ENCODE assay signal across 16 mouse cellular contexts in the genomic region with DNA sequence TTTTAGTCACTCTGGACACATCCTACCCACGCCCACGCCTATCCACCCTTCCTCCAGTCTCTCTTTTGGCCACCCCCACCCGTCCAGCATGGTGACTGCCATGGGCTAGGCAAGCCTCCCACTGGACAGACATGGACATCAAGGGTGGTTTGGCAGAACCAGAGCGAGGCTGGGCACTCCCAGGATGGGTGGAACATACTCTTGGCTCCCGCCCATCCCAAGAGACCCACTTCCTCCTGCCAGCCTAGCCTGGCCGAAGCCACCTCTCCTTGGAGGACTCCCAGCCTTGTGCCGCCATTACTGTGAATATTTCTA. TPM values are rescaled to one million over a fixed set of nuclear protein-coding genes. Genes with fewer than 3 reads are reported as not detected.
DNase-seq lines count a peak whose midpoint lies in the region; ATAC-seq and TF ChIP-seq lines count a peak whose summit lies in the region.
"Had no signal": no experiment of that assay in that cellular context is flagged by ENCODE, and none has a peak within 500 bp of the region (broad histone marks: within the 10 kb centered on the region; RNA-seq: fewer than 3 reads in every experiment).

No protein-coding gene starts in this region.

- H3K27ac ChIP-seq in heart, adult 2 months = peak overlapping the region; percentile 85
- no peak overlapping the region for H3K27ac ChIP-seq in embryonic facial prominence, embryonic 10.5 days (replicated peaks)
- H3K27ac ChIP-seq: hindbrain, embryonic 10.5 days; liver, embryonic 15.5 days had no signal

- H3K36me3 ChIP-seq in heart, adult 2 months (ENCODE audit: control insufficient read depth, insufficient read depth, low read length) = peaks cover 10% of the 10 kb centered on the region
- H3K36me3 ChIP-seq in embryonic facial prominence, embryonic 10.5 days (replicated peaks) = peaks cover 1% of the 10 kb centered on the region
- H3K36me3 ChIP-seq: hindbrain, embryonic 10.5 days; liver, embryonic 15.5 days had no signal

- intact Hi-C loops in heart, adult 2 months (cut with DNase I) = loop anchor here (2.0 kb wide), 1 partner anchor 59 kb away; no protein-coding TSS in a partner anchor

- no peak overlapping the region for H3K4me3 ChIP-seq in heart, adult 2 months
- H3K4me3 ChIP-seq in embryonic facial prominence, embryonic 10.5 days = no peak overlapping the region
- H3K4me3 ChIP-seq: liver, embryonic 15.5 days had no signal

- no peak for TF ChIP-seq POLR2A in heart, adult 2 months (IDR thresholded peaks at IDR 0.05; ENCODE audit: insufficient read depth, low read depth, low read length)

- H3K27me3 ChIP-seq in heart, adult 2 months (ENCODE audit: control insufficient read depth, insufficient read depth, low read length) = 0 out of 2 replicates have a peak, but pooled peaks cover 2% of the 10 kb centered on the region
- H3K27me3 ChIP-seq in embryonic facial prominence, embryonic 10.5 days (replicated peaks; ENCODE audit: low read depth, poor library complexity, severe bottlenecking) = peaks cover 94% of the 10 kb centered on the region

- H3K4me1 ChIP-seq in heart, adult 2 months (ENCODE audit: control insufficient read depth, insufficient read depth, low read length) = peaks cover 9% of the 10 kb centered on the region
- peaks cover 59% of the 10 kb centered on the region for H3K4me1 ChIP-seq in embryonic facial prominence, embryonic 10.5 days

- no peak for ATAC-seq in erythroblast, adult 5-6 weeks (replicated peaks; ENCODE audit: low FRiP score, poor library complexity, severe bottlenecking)
- ATAC-seq: midbrain, embryonic 16.5 days had no signal

- TF ChIP-seq EP300 in heart, adult 2 months (IDR thresholded peaks at IDR 0.05; ENCODE audit: insufficient read depth, low read depth, low read length) = 0 out of 2 replicates have a peak, but pooled peaks have one; percentile 25

- H3K9ac ChIP-seq in heart, adult 2 months (ENCODE audit: low read depth, low read length) = no peak overlapping the region; the same call in 1 of the 2 replicates
- H3K9ac ChIP-seq: liver, embryonic 15.5 days had no signal

- H3K9me3 ChIP-seq in embryonic facial prominence, embryonic 10.5 days = no peaks in the 10 kb centered on the region
- H3K9me3 ChIP-seq: hindbrain, embryonic 10.5 days; liver, embryonic 15.5 days had no signal

- TF ChIP-seq CTCF in heart, adult 2 months (IDR thresholded peaks at IDR 0.05) = no peak

- WGBS in heart, adult 2 months = 34% methylated on average over 7 of the region's 7 CpGs
- WGBS in embryonic facial prominence, embryonic 10.5 days = 30% methylated on average over 7 of the region's 7 CpGs

- no peaks in the 10 kb centered on the region for H3K79me2 ChIP-seq in heart, adult 2 months (replicated peaks; ENCODE audit: control insufficient read depth, insufficient read depth, low read length)

- peak; percentile 29 to 45 for DNase-seq in heart, adult 2 months
- DNase-seq in heart, adult 9 months (ENCODE audit: low spot score in 2 of 2) = no peak
- DNase-seq in lung, adult 18-20 months = peak; percentile 50 to 73
- no peak for DNase-seq in lung, postnatal 25 days (ENCODE audit: low spot score)
- peak; percentile 18 for DNase-seq in embryonic facial prominence, embryonic 10.5 days (ENCODE audit: low spot score)
- peak; percentile 67 for DNase-seq in lung, postnatal 36 days
- DNase-seq: right cerebral cortex, postnatal 4 days had no signal

RNA-seq across cellular contexts. Expression of a gene that starts 11.7 kb away (rescaled TPM):
- total RNA-seq in heart, adult 2 months (2021) = 10 to 100 TPM; 17.8 to 19.6 TPM
- 14.3 and 18.7 TPM in 2 replicates for polyA plus RNA-seq in heart, adult 2 months (2012; rRNA removed)
- 34.6 and 35.9 TPM in 2 replicates for polyA plus RNA-seq in embryonic facial prominence, embryonic 10.5 days (2016; fragmentation: Nextera tagmentation; extraction: Ambion mirVana)
- 3.8 and 9.4 TPM in 2 replicates for total RNA-seq in erythroblast, adult 5-6 weeks (2015; ENCODE audit: low replicate concordance)
- 4.4 and 7.9 TPM in 2 replicates for total RNA-seq in erythroblast, adult 5-6 weeks (2017; ENCODE audit: low replicate concordance)

RNA-seq across cellular contexts. Expression of a gene that starts 16.7 kb away (rescaled TPM):
- total RNA-seq in heart, adult 2 months (2021) = not detected
- 0.29 TPM in 1 of 2 replicates, not detected in the other for polyA plus RNA-seq in heart, adult 2 months (2012; rRNA removed)
- polyA plus RNA-seq in embryonic facial prominence, embryonic 10.5 days (2016; fragmentation: Nextera tagmentation; extraction: Ambion mirVana) = not detected in 2 replicates
- total RNA-seq in erythroblast, adult 5-6 weeks (2015; ENCODE audit: low replicate concordance) = not detected in 2 replicates
- not detected in 2 replicates for total RNA-seq in erythroblast, adult 5-6 weeks (2017; ENCODE audit: low replicate concordance)
- total RNA-seq: left cerebral cortex, postnatal 14 days had no signal
- polyA plus RNA-seq: brain, embryonic 14.5 days; heart, embryonic 11.5 days; hindbrain, embryonic 10.5 days; large intestine, adult 2 months; liver, embryonic 15.5 days; midbrain, embryonic 16.5 days; stomach, embryonic 16.5 days had no signal

Comparison
In these comparisons a context has a peak if more than half of its experiments do, and no peak if none do; other contexts are left out.
1. DNase-seq: peak in heart, adult 2 months (2 of 2), lung, adult 18-20 months (2 of 2), embryonic facial prominence, embryonic 10.5 days (single experiment) and lung, postnatal 36 days (single experiment); none in heart, adult 9 months (0 of 2) and lung, postnatal 25 days (single experiment).